Mouse (Mus musculus): ENCODE measurements at regions not wholly inside any gene's neighbourhood (a gene's known extent, or its start where the extent isn't known, plus 50 kb on each side); places are given as distances from the start of the nearest gene placed in this dataset.

GRCm38 (mm10) chr3:135990338-135990737, 165.3 kb downstream of the Slc39a8 start:
- TF ChIP-seq POLR2A (IDR thresholded peaks at IDR 0.05; ENCODE audit: extremely low read depth, insufficient read depth, low read length) (no peak), CTCF (IDR thresholded peaks at IDR 0.05; ENCODE audit: low read depth, low read length) (no peak)

Data from liver, adult 2 months (tissue).